Mouse (Mus musculus) G1E (cell line): ENCODE measurements around the gene Ern1.

Experiments used
- CTCF ChIP-seq: IDR thresholded peaks from 2 replicates; pipeline ENCODE4 v1.5.1; 2012; ENCODE audit warnings: low read depth, low read length, inconsistent platforms, mixed read lengths
- GATA1 ChIP-seq: IDR thresholded peaks from 2 replicates; pipeline ENCODE4 v1.6.1; 2012; ENCODE audit warnings: borderline replicate concordance, low read length, inconsistent platforms, mixed read lengths
- GATA2 ChIP-seq: IDR thresholded peaks from 2 replicates; pipeline ENCODE4 v1.6.1; 2012; ENCODE audit warnings: low read depth, low read length, inconsistent platforms, borderline replicate concordance
- POLR2AphosphoS5 ChIP-seq: IDR thresholded peaks from 2 replicates; pipeline ENCODE4 v1.6.1; 2012; ENCODE audit warnings: low read depth, low read length, inconsistent platforms; ENCODE audit not compliant: insufficient replicate concordance
- TAL1 ChIP-seq: conservative IDR thresholded peaks from 2 replicates; pipeline ENCODE4 v1.6.1; 2012; ENCODE audit warnings: low read depth, low read length, inconsistent platforms, mixed read lengths

DNA sequence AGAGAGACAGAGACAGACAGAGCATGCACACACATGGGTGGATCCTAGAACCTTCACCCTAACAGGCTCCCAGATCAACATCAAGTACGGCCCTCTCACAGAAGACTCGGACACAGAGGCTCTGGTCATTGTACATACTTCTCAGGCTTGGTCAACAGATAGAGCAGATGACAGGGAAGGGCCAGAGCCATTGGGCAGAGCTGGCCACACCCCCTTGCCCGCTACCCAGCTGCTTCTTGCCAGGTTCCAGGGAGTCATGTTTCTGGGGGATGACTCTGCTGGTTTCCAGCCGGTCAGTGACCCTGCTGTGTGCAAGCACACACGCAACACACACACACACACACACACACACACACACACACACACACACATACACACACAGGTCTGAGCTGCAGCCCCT is 136.8 kb downstream of the Ern1 start:
- TF ChIP-seq CTCF (no peak), GATA1 (no peak), GATA2 (no peak), TAL1 (no peak), POLR2AphosphoS5 (no peak)
